Mouse (Mus musculus) erythroblast, adult 5-6 weeks (primary cell): Measurements from ENCODE around the gene Rhobtb3. TPM values are rescaled to one million over a fixed set of nuclear protein-coding genes. Genes with fewer than 3 reads are reported as not detected.
"Not testable (repeated sequence)": the region's sequence is repeated elsewhere in the genome, so short reads cannot be mapped to it uniquely, and the experiment has no call there.

ENCODE experiments used
- ATAC-seq: replicated peaks from 2 replicates; pipeline ENCODE4 v1.8.0; 2016; ENCODE audit warnings: moderate number of reproducible peaks, mild to moderate bottlenecking, moderate TSS enrichment, inconsistent platforms; ENCODE audit not compliant: poor library complexity, low FRiP score, severe bottlenecking
- total RNA-seq, 2 experiments: library from RNA; stranded (forward) in 1 of 2; stranded (reverse) in 1 of 2; fragments of 150-400 nt in 1 of 2; fragments of 200-764, 138-1000 nt in 1 of 2; gene quantifications; 2 replicates each; pipeline versions ENCODE4 v1.2.3 to v1.2.4; 2015 to 2017; ENCODE audit warnings: low replicate concordance in 2 of 2

Rhobtb3 gene
- total RNA-seq, 2 experiments from 2014 or later, result 0.96 to 1.4 TPM

DNA sequence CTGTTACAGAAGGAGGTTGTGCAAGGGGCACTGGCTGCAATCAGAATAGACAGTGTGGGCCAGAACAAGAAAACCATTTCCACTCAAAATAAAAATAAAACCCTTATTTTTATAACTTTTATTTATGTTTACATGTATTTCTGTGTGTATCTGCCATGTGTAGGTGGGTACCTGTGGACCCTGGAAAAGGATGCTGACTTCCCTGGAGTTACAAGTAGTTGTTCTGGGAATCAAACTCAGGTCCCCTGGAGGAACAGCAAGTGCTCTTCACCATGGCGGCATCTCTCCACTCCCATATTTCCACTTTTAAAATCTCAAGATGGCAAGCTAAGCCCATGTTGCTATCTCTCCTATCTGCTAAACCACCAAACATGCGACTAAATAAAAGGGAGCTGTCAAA is 13.1 kb downstream of the Rhobtb3 start:
- no peak for ATAC-seq

GRCm38 (mm10) chr13:75930023-75930422 is 13.7 kb downstream of the Rhobtb3 start:
- ATAC-seq, result no peak

- ATAC-seq, result not testable (repeated sequence)
These were observed 14.7 kb downstream of the Rhobtb3 start for GRCm38 (mm10) chr13:75929071-75929470.

DNA sequence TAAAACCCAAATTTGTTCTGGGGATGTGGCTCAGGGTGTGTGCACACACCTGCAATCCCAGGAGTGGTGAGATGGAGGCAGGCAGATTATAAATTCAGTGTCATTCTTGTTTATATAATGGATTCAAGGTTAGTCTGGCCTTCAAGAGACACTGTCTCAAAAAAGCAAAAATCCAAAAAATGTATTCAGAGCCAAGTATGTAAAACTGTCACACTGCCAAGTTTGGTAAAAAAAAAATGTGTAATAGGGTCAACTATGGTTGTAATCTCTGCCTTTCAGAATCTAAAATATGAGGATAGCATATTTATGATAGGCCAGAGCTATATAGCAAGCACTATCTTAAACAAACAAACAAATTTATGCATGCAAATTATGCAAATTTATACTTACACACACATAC is 15.8 kb downstream of the Rhobtb3 start:
- ATAC-seq, result no peak

GRCm38 (mm10) chr13:75914151-75914550 is 29.6 kb downstream of the Rhobtb3 start:
- ATAC-seq, result no peak

- no peak for ATAC-seq
These were observed 35.5 kb downstream of the Rhobtb3 start for GRCm38 (mm10) chr13:75908187-75908586.

DNA sequence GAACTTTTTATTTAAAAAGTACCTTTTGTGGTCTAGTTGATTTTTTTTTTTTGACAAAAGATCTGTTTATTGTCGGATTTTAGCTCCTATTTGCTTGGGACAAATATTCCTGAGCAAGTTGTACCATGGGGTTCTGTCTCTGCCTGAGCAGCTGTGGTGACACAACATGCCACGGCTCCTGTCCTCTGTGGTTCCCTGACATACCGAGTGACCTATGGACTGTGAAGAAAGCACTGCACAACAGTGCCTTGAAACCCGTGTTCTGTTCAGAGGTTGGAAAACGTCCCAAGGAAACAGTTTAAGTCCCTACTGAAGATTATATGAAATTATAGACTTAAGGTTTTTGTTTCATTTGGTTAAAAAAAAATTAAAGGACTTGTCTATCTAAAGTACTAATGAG is 36.6 kb downstream of the Rhobtb3 start:
- ATAC-seq, result no peak

DNA sequence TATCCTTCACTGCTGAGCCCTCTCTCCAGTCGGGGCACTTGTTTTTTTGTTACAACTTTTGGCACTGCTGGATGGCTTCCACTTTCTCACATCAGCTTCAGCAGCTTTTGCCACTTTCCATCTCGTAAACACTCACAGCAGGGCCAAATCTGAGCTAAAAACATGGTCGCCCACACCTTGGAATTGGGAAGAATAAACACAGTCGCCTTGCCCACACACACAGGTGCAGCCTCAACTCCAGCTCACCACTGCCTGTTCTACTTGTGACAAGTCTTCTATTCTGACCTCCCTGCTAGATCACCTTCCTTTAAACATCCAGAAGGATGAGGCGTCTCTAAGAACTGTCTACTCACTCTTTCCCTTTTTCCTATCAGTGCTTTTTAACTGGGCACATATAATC is 39.1 kb downstream of the Rhobtb3 start:
- ATAC-seq, result no peak

DNA sequence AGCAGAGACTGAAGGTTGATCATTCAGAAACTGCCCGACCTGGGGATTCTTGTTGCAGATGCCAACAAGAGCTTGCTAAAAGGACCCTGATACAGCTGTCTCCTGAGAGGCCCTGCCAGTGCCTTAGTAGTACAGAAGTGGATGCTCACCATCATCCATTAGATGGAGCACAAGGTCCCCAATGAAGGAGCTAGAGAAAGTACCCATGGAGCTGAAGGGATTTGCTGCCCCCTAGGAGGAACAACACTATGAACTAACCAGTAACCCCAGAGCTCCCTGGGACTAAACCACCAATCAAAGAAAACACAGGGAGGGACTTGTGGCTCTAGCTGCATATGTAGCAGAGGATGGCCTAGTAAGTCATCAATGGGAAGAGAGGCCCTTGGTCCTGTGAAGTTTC is 42.8 kb downstream of the Rhobtb3 start:
- ATAC-seq, result not testable (repeated sequence)

- ATAC-seq, result no peak
These were observed 50.8 kb downstream of the Rhobtb3 start for GRCm38 (mm10) chr13:75892876-75893275.

DNA sequence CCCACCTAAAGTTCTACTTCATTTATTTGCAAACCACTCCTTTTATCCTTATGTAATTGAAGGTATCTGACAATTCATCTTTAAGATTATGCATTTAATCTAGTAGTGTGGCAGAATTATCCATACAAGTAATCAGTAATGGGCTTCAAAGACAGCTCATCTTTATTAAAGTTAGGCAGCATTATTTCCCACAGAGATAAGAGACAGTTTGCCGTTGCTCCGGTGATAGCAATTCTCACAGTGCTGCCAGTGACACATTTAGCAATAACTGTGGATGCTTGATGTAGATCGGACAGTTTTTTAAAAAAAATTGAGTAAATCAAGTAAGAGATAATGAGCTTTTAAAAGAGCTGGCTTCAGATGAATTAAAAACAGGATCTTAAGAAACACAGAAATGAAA is 51.4 kb downstream of the Rhobtb3 start:
- no peak for ATAC-seq

- no peak for ATAC-seq
These were observed 51.9 kb downstream of the Rhobtb3 start for GRCm38 (mm10) chr13:75891868-75892267.

DNA sequence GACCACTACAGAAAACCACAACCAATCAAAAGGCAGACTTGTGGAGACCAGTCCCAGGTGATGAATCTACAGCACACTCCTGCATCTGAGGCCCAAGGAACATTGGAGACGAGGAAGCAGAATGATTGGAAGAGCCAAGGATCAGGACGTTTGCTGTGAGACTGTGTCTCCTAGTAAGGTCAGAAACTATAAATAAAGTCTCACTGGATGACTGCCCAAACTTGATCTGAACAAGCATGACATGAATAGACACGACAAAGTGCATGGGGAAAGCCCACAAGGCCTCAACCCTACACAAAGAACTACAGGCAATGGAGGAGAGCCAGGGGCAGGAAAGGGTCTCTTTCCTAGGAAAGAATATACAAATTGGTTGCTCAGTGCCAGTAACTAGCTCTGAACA is 59.9 kb downstream of the Rhobtb3 start:
- no peak for ATAC-seq

DNA sequence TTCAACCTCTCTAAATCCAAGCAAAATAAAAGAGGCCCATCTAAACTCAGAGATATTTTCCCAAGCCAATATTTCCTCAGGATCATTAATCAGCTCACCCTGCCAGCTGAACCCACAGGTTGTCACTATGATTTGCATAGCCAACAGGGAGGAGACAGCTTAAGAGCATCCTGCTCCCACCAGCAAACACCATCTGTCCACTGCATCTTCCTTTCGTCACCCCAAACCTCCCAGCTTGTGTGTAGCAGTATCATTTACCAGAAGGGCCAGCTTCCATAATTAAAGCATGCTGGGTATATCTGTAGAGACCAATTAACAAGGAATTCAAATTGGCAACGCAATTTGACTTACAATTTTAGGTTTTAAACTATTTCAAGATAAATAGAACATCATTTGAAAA is 63.2 kb downstream of the Rhobtb3 start:
- ATAC-seq, result no peak

- no peak for ATAC-seq
These were observed 64.0 kb downstream of the Rhobtb3 start for GRCm38 (mm10) chr13:75879756-75880155.

DNA sequence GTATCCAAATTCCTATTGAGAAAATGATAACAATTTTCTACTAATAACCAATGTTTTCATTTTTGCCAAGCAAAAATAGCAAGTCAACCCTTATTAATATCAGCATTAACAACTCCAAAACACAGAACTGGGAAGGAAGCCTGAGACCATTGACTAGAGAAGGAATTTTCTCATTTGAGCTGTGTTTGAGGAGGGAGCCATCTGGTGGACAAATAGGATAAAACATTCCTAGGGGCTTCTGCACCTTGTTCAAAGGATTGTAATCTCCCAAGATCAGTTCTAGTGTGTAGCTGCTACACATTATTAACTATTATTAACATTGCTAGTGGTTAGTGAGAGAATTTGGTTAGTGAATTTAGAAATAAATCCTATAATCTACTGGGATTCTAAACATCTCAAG is 65.8 kb downstream of the Rhobtb3 start:
- peak; percentile 84 for ATAC-seq

GRCm38 (mm10) chr13:75876592-75876991 is 67.1 kb downstream of the Rhobtb3 start:
- no peak for ATAC-seq

DNA sequence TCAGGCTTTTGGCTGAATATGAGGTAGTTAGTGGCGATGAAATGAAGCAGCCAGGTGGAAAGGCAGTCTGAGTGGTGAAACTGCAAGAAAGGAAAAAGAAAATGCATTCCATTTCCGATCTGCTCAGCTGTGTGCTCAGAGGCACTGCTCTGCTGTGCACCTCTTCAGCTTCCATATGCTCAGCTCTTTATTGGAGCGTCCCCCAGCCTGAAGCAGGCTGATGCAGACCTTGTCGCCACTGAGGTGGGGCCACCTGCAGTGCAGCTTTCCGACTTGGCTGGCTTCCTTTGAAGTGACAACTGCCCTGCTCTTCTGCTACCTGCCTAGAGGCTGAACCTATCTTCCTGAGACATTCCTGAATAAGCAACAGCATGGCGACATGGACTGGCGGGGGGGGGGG is 67.5 kb downstream of the Rhobtb3 start:
- ATAC-seq, result not testable (repeated sequence)

DNA sequence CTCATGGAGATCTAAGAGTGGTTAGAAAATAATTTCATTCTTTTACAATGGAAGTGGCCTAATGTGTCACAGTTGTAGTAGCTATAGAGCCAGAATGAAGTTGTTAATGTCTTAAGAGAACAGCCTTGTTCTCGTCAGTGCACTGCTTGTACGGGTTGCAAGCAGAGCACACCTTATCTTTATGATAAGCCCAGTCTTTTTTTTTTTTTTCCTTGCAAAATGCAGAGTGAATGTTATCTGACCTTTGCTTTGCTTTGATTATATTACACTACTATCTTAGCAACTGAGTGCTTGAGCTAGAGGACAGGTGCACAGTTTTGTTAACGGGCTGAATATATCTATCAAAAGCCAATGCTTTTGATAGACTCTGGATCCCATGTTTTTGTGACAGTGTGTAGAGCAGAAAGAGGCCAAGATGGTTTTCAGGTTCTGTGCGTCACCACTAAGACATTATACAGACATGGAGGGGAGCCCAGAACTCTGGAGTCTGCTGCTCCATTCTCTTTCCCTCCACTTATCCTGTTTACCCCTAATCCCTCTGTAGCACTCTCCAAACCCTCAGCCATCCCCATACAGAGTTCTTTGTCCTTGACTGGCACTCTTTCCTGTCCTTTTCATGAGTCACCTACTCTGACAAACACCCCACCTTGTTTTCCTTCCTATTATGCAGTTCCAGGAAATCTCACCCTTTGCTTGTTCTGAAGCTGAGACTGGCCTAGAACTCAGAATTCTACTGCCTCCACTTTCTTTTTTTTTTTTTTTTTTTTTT is 68.9 kb downstream of the Rhobtb3 start:
- no peak for ATAC-seq

DNA sequence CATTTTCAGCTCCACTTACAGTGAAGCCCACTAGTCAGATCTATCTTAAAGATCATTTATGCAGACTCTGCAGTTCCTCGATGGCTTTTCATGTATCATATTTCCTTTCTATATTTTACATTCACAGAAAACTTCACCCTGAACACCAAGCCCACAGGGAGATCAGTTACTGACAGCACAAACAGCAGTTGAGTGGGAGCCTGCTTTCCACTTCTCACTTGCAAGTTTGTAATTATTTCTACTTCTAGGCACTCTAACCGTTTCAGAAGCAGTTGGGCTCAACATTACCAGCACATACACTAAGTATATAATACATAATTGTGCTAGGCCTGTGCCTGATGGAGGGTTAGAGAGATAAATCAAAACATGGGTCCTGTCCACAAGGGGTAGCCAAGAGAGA is 75.8 kb downstream of the Rhobtb3 start:
- ATAC-seq, result no peak

- peak; percentile 100 for ATAC-seq
These were observed 78.1 kb downstream of the Rhobtb3 start for GRCm38 (mm10) chr13:75865486-75866184.
